Mouse (Mus musculus): ENCODE data around the gene Wdr18.

DNA sequence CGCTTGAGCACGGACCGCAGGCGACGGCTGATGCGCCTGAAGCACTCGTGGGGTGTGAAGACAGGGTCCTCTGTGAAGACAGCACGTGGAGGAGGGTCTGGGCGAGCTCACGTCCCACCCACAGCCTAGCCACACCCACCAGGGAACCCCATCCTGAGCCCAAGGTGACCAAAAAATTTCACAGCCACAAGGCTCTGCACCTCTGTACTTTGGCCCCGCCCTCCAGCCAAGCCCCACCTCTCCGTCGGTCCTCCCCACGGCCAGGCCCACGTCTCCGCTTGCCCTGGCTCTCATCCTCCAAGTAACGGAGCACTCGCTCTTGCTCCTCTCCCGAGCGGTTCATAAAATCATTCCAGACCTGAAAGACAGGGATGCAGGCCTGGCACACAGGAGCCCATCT lies 47.5 kb upstream of the Wdr18 start:
- TF ChIP-seq ZNF384 (IDR thresholded peaks at IDR 0.05; ENCODE audit: low read depth, low read length) (no peak), POLR2A (IDR thresholded peaks at IDR 0.05; ENCODE audit: low read depth, low read length) (no peak), USF2 (conservative IDR thresholded peaks at IDR 0.05; ENCODE audit: low read depth, low read length) (no peak), ZC3H11A (IDR thresholded peaks at IDR 0.05; ENCODE audit: low read depth, low read length) (no peak), ZMIZ1 (IDR thresholded peaks at IDR 0.05; ENCODE audit: low read depth, low read length) (no peak), CTCF (conservative IDR thresholded peaks at IDR 0.05 in 1 of 2, IDR thresholded peaks at IDR 0.05 in 1 of 2; ENCODE audit: low read depth in 2 of 2, low read length in 2 of 2) (no peak), EP300 (IDR thresholded peaks at IDR 0.05; ENCODE audit: low read length) (no peak), TCF12 (IDR thresholded peaks at IDR 0.05; ENCODE audit: low read depth, low read length) (no peak), BHLHE40 (IDR thresholded peaks at IDR 0.05; ENCODE audit: low read depth, low read length) (no peak), SMC3 (IDR thresholded peaks at IDR 0.05; ENCODE audit: low read depth, low read length) (no peak), USF1 (IDR thresholded peaks at IDR 0.05; ENCODE audit: low read depth, low read length) (no peak)
